Mouse (Mus musculus): ENCODE data around the gene Akap6. TPM values are rescaled to one million over a fixed set of nuclear protein-coding genes. Genes with fewer than 3 reads are reported as not detected.

Akap6 gene
- polyA plus RNA-seq, 1 experiment from 2014 or later: 14.4 TPM

GRCm38 (mm10) chr12:53033404-53033913 lies 334.3 kb downstream of the Akap6 start:
- no peaks in the 10 kb centered on the region for H3K36me3 ChIP-seq (ENCODE audit: control insufficient read depth, insufficient read depth, low read length)
- H3K27me3 ChIP-seq (ENCODE audit: control insufficient read depth, insufficient read depth, low read length): no peaks in the 10 kb centered on the region
- 25% methylated on average over 14 of the region's 14 CpGs for WGBS
- ATAC-seq (ENCODE audit: insufficient number of reproducible peaks, insufficient read depth, low FRiP score, low read depth): 0 out of 2 replicates have a peak, but pooled peaks have one; percentile 50
- peak overlapping the region; percentile 10 to 16; a peak in 3 of 4 replicates for H3K4me3 ChIP-seq (ENCODE audit: control insufficient read depth in 1 of 2, insufficient read depth in 1 of 2, low read depth in 1 of 2, low read length in 2 of 2)
- 0 out of 2 replicates have a peak overlapping the region, but pooled peaks have one; percentile 35 for H3K9ac ChIP-seq (ENCODE audit: low read length)
- H3K4me2 ChIP-seq (ENCODE audit: low read length): peak overlapping the region; percentile 53
- peaks cover 10 to 11% of the 10 kb centered on the region in 2 experiments for H3K4me1 ChIP-seq (ENCODE audit: control insufficient read depth in 2 of 2, insufficient read depth in 2 of 2, low read length in 2 of 2)
- no peaks in the 10 kb centered on the region for H3K9me3 ChIP-seq (ENCODE audit: control insufficient read depth, low read length)
- H3K27ac ChIP-seq (replicated peaks in 1 of 2; ENCODE audit: control insufficient read depth in 1 of 2, insufficient read depth in 1 of 2, low read depth in 2 of 2, low read length in 2 of 2): peak overlapping the region; percentile 73 to 87

- Histone ChIP-seq H3K4me2 (ENCODE audit: low read length) (no peak overlapping the region), H3K36me3 (ENCODE audit: control insufficient read depth, insufficient read depth, low read length) (no peaks in the 10 kb centered on the region), H3K9ac (ENCODE audit: low read length) (no peak overlapping the region), H3K9me3 (ENCODE audit: control insufficient read depth, low read length) (no peaks in the 10 kb centered on the region), H3K4me1 (ENCODE audit: control insufficient read depth in 2 of 2, insufficient read depth in 2 of 2, low read length in 2 of 2) (no peaks in the 10 kb centered on the region), H3K27me3 (ENCODE audit: control insufficient read depth, insufficient read depth, low read length) (no peaks in the 10 kb centered on the region), H3K4me3 (ENCODE audit: control insufficient read depth in 1 of 2, insufficient read depth in 1 of 2, low read depth in 1 of 2, low read length in 2 of 2) (no peak overlapping the region), H3K27ac (replicated peaks in 1 of 2; ENCODE audit: control insufficient read depth in 1 of 2, insufficient read depth in 1 of 2, low read depth in 2 of 2, low read length in 2 of 2) (no peak overlapping the region)
- ATAC-seq (ENCODE audit: insufficient number of reproducible peaks, insufficient read depth, low FRiP score, low read depth): no peak
- WGBS: 92% methylated on average over 5 of the region's 5 CpGs
These were observed 341.5 kb downstream of the Akap6 start for GRCm38 (mm10) chr12:53040634-53041033.

- 42% methylated on average over 5 of the region's 5 CpGs for WGBS
- no peak for ATAC-seq (ENCODE audit: insufficient number of reproducible peaks, insufficient read depth, low FRiP score, low read depth)
- H3K27ac ChIP-seq (replicated peaks in 1 of 2; ENCODE audit: control insufficient read depth in 1 of 2, insufficient read depth in 1 of 2, low read depth in 2 of 2, low read length in 2 of 2): no peak overlapping the region
These were observed 343.6 kb downstream of the Akap6 start for GRCm38 (mm10) chr12:53042739-53043138.

GRCm38 (mm10) chr12:53057606-53058005 lies 358.4 kb downstream of the Akap6 start:
- no peaks in the 10 kb centered on the region for H3K36me3 ChIP-seq (ENCODE audit: control insufficient read depth, insufficient read depth, low read length)
- 85% methylated on average over 7 of the region's 7 CpGs for WGBS
- H3K4me1 ChIP-seq (ENCODE audit: control insufficient read depth in 2 of 2, insufficient read depth in 2 of 2, low read length in 2 of 2): peaks cover 0 to 17% of the 10 kb centered on the region in 2 experiments; a peak in 2 of 4 replicates
- H3K27me3 ChIP-seq (ENCODE audit: control insufficient read depth, insufficient read depth, low read length): no peaks in the 10 kb centered on the region
- no peak overlapping the region for H3K4me2 ChIP-seq (ENCODE audit: low read length)
- H3K4me3 ChIP-seq (ENCODE audit: control insufficient read depth in 1 of 2, insufficient read depth in 1 of 2, low read depth in 1 of 2, low read length in 2 of 2): no peak overlapping the region
- no peaks in the 10 kb centered on the region for H3K9me3 ChIP-seq (ENCODE audit: control insufficient read depth, low read length)
- no peak overlapping the region for H3K9ac ChIP-seq (ENCODE audit: low read length)
- no peak for ATAC-seq (ENCODE audit: insufficient number of reproducible peaks, insufficient read depth, low FRiP score, low read depth)
- H3K27ac ChIP-seq (replicated peaks in 1 of 2; ENCODE audit: control insufficient read depth in 1 of 2, insufficient read depth in 1 of 2, low read depth in 2 of 2, low read length in 2 of 2): no peak overlapping the region

More at GRCm38 (mm10) chr12:53042739-53043138, 343.6 kb downstream of the Akap6 start:
- Histone ChIP-seq H3K4me2 (ENCODE audit: low read length) (no peak overlapping the region), H3K27me3 (ENCODE audit: control insufficient read depth, insufficient read depth, low read length) (no peaks in the 10 kb centered on the region), H3K9me3 (ENCODE audit: control insufficient read depth, low read length) (no peaks in the 10 kb centered on the region), H3K9ac (ENCODE audit: low read length) (no peak overlapping the region), H3K36me3 (ENCODE audit: control insufficient read depth, insufficient read depth, low read length) (no peaks in the 10 kb centered on the region), H3K4me3 (ENCODE audit: control insufficient read depth in 1 of 2, insufficient read depth in 1 of 2, low read depth in 1 of 2, low read length in 2 of 2) (no peak overlapping the region), H3K4me1 (ENCODE audit: control insufficient read depth in 2 of 2, insufficient read depth in 2 of 2, low read length in 2 of 2) (no peaks in the 10 kb centered on the region)

GRCm38 (mm10) chr12:53060903-53061302 lies 361.7 kb downstream of the Akap6 start:
- H3K27ac ChIP-seq (replicated peaks in 1 of 2; ENCODE audit: control insufficient read depth in 1 of 2, insufficient read depth in 1 of 2, low read depth in 2 of 2, low read length in 2 of 2): peak overlapping the region; percentile 14 to 33; a peak in 1 of 4 replicates
- H3K4me3 ChIP-seq (ENCODE audit: control insufficient read depth in 1 of 2, insufficient read depth in 1 of 2, low read depth in 1 of 2, low read length in 2 of 2): no peak overlapping the region
- no peak for ATAC-seq (ENCODE audit: insufficient number of reproducible peaks, insufficient read depth, low FRiP score, low read depth)
- 89% methylated on average over 6 of the region's 6 CpGs for WGBS
- H3K4me1 ChIP-seq (ENCODE audit: control insufficient read depth in 2 of 2, insufficient read depth in 2 of 2, low read length in 2 of 2): peaks cover 2 to 24% of the 10 kb centered on the region in 2 experiments
- no peaks in the 10 kb centered on the region for H3K27me3 ChIP-seq (ENCODE audit: control insufficient read depth, insufficient read depth, low read length)
- no peak overlapping the region for H3K9ac ChIP-seq (ENCODE audit: low read length)
- no peaks in the 10 kb centered on the region for H3K9me3 ChIP-seq (ENCODE audit: control insufficient read depth, low read length)
- no peak overlapping the region for H3K4me2 ChIP-seq (ENCODE audit: low read length)
- H3K36me3 ChIP-seq (ENCODE audit: control insufficient read depth, insufficient read depth, low read length): no peaks in the 10 kb centered on the region

GRCm38 (mm10) chr12:53061466-53062124 lies 362.4 kb downstream of the Akap6 start:
- no peak for ATAC-seq (ENCODE audit: insufficient number of reproducible peaks, insufficient read depth, low FRiP score, low read depth)
- peak overlapping the region; percentile 45 for H3K4me2 ChIP-seq (ENCODE audit: low read length)

GRCm38 (mm10) chr12:53063003-53063402 lies 363.8 kb downstream of the Akap6 start:
- H3K4me3 ChIP-seq (ENCODE audit: control insufficient read depth in 1 of 2, insufficient read depth in 1 of 2, low read depth in 1 of 2, low read length in 2 of 2): no peak overlapping the region
- peaks cover 2 to 24% of the 10 kb centered on the region in 2 experiments for H3K4me1 ChIP-seq (ENCODE audit: control insufficient read depth in 2 of 2, insufficient read depth in 2 of 2, low read length in 2 of 2)
- 0 out of 2 replicates have a peak, but pooled peaks cover 5% of the 10 kb centered on the region for H3K36me3 ChIP-seq (ENCODE audit: control insufficient read depth, insufficient read depth, low read length)
- no peak overlapping the region for H3K4me2 ChIP-seq (ENCODE audit: low read length)
- WGBS: 67% methylated on average over 9 of the region's 9 CpGs
- no peak overlapping the region for H3K9ac ChIP-seq (ENCODE audit: low read length)
- no peaks in the 10 kb centered on the region for H3K9me3 ChIP-seq (ENCODE audit: control insufficient read depth, low read length)
- H3K27me3 ChIP-seq (ENCODE audit: control insufficient read depth, insufficient read depth, low read length): no peaks in the 10 kb centered on the region
- H3K27ac ChIP-seq (replicated peaks in 1 of 2; ENCODE audit: control insufficient read depth in 1 of 2, insufficient read depth in 1 of 2, low read depth in 2 of 2, low read length in 2 of 2): no peak overlapping the region
- ATAC-seq (ENCODE audit: insufficient number of reproducible peaks, insufficient read depth, low FRiP score, low read depth): no peak

More at GRCm38 (mm10) chr12:53061466-53062124, 362.4 kb downstream of the Akap6 start:
- H3K9ac ChIP-seq (ENCODE audit: low read length): peak overlapping the region; percentile 34; the same call in 1 of the 2 replicates
- 0 out of 2 replicates have a peak, but pooled peaks cover 4% of the 10 kb centered on the region for H3K36me3 ChIP-seq (ENCODE audit: control insufficient read depth, insufficient read depth, low read length)
- H3K4me3 ChIP-seq (ENCODE audit: control insufficient read depth in 1 of 2, insufficient read depth in 1 of 2, low read depth in 1 of 2, low read length in 2 of 2): no peak overlapping the region
- 19% methylated on average over 7 of the region's 7 CpGs for WGBS
- H3K27me3 ChIP-seq (ENCODE audit: control insufficient read depth, insufficient read depth, low read length): no peaks in the 10 kb centered on the region
- H3K4me1 ChIP-seq (ENCODE audit: control insufficient read depth in 2 of 2, insufficient read depth in 2 of 2, low read length in 2 of 2): peaks cover 2 to 24% of the 10 kb centered on the region in 2 experiments
- H3K27ac ChIP-seq (replicated peaks in 1 of 2; ENCODE audit: control insufficient read depth in 1 of 2, insufficient read depth in 1 of 2, low read depth in 2 of 2, low read length in 2 of 2): peak overlapping the region; percentile 18 to 41; a peak in 3 of 4 replicates
- no peaks in the 10 kb centered on the region for H3K9me3 ChIP-seq (ENCODE audit: control insufficient read depth, low read length)
